Mouse (Mus musculus): Measurements from ENCODE around the gene Pds5b.

GRCm38 (mm10) chr5:150724641-150725040 lies 51.1 kb downstream of the Pds5b start:
- TF ChIP-seq POLR2A (IDR thresholded peaks at IDR 0.05; ENCODE audit: low read depth, low read length): no peak
- TF ChIP-seq CTCF (IDR thresholded peaks at IDR 0.05; ENCODE audit: extremely low read depth, insufficient read depth, insufficient read length, insufficient replicate concordance): no peak
